Mouse (Mus musculus): Measurements from ENCODE around the gene Gsk3b.

The Gsk3b gene

DNA sequence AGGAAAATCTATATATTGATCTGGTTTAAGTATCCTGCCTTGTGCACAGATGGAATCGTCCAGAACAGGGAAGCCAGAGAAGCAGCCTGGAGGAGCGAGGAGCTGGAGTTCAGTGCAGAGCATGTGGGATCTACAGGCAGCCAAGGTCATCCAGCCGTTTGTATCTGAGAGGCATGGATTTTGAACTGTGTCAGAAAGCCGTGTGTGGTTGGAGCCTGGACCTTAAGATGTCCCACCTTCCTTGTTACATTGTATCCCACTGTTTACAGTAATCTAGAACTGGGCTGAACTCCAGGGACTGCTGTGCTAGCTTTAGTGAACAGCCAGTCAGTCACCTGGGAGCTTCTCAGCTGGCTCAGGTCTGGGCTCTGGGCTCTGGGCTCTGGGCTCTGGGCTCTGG lies 197.7 kb downstream of the Gsk3b start:
- DNase-seq, result no peak

DNA sequence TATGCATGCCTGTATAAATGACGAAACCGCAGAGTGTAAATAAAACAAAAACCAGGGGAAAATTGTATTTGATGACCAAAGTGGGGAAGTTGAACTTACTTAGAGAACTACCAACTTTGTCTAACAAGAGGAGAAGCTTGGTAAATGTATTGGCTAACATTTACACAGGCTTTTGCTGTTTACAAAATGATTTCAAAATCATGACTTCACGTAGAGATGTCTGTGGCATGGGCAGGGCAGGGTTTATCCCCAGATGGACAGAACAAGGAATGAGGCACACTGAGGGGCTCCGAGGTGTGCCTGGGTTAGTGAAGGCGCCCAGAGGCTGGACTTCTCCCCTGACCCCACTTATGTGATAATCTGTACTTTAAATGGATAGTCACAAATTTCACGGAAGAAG lies 198.6 kb downstream of the Gsk3b start:
- DNase-seq, result no peak

DNA sequence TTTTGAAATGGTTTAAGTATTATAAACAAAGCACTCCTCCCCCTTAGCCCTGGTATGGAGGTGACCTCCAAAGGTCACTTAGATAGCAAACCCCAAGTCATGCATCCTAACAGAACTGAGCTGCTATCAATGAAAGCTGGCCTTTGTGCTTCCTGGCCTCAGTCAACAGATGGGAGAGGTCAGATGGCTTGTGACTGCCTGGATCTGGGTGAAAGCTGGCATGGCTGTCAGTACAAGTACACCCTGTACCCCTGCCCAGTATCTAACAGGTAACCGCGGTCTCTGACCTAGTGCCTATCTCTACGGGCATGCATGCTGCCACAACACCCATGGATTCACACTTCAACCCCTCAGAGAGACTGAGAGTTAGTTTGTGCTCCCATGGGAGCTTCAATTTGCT lies 199.0 kb downstream of the Gsk3b start:
- no peak for DNase-seq

- DNase-seq, result no peak
Measured at GRCm38 (mm10) chr16:38288851-38289250, 200.1 kb downstream of the Gsk3b start.

DNA sequence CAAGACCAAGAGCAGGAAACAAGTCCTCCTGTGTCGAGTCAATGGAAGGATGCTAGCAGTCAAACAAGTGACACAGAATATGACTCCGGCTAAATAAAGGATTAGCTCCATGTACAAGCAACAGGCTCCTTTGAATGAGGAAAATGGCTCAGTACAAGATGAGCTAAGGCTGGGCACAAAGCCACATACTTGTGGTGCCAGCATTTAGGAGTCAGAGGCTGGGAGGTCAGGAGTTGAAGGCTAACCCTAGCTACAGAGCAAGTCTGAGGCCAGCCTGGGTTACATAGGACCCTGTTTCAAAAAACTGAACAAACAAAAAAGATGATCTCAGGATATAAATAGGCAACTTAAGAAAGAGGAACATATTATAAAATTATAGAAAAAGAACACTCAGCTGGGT lies 201.3 kb downstream of the Gsk3b start:
- DNase-seq, result no peak

DNA sequence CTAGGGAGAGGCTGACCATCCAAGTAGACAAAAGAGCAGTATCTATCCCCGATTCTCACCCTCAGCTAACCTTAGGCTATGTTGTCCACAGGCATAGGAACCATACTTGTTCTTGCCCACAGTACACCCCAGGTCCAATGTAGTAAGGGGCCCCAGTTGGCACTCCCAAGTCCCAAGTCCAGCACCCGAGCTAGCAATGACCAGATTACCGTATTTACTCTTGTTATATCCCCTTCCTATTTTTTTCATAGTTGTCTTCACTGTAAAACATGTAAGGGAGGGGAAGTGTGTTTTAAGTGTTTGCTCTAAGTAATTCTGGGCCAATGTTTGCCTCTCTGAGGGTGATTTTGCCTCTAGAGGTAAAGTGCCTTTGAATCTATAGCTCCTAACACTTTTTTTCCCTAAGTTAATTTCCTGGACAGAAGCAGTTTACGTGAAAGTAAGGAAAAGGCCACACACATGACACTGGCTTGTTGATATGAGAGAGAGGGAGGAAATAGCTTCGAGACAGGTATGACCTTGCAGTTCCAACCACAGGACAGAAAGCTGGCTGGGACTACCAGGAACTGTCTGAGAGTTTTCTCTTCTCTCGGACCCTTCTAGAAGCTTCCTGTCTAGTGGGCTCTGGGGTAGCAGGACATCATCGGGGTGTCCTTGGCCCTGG lies 206.0 kb downstream of the Gsk3b start, which contains the start of gene Nr1i2:
Nr1i2 (minus strand) TSS at position 140 of the 664 bp plus-strand sequence.
- no peak for DNase-seq

DNA sequence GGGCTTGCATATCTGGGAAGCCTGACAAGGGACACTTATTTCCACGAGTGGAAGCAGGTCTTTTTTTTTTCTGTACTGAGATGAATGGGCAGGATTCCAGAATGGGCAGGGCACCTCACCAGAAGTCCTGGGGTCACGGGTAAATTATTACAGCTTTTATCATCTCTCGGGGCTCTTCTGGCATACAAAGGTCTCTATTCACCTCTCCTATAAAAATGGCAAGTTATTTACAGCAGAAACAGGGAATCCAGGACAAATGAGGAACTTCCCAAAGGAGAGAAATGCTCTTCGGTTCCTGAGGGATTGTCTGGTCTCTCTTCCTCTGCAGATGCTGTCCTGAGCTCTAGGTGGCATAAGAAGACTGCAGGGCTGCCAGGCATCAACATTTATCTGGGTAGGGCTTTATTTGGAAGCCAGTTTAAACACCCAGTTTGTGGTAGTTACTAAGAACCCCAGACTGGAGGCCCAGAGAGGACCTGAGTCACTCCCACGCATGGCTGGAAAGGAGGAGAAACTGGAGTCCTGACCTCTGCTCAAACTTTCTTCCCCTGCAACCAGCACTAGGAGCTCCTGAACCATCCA lies 206.6 kb downstream of the Gsk3b start:
- no peak for DNase-seq
